Mouse (Mus musculus) midbrain, embryonic 13.5 days (tissue): Measurements from ENCODE around the gene Eya4. TPM values are rescaled to one million over a fixed set of nuclear protein-coding genes. Genes with fewer than 3 reads are reported as not detected.

Experiments used
- ATAC-seq: fragments of 200-750 bp; cut with Nextera tagmentation; 2 replicates; pipeline ENCODE4 v1.8.0; 2017; ENCODE audit warnings: mild to moderate bottlenecking, moderate TSS enrichment, moderate library complexity
- H3K27ac ChIP-seq: fragments of 300-500 bp; sonication (generic); 2 replicates; pipeline ENCODE4 v1.5.1; 2015; ENCODE audit warnings: inconsistent platforms, mild to moderate bottlenecking, moderate library complexity
- H3K27me3 ChIP-seq: fragments of 300-500 bp; sonication (generic); 2 replicates; pipeline ENCODE4 v1.6.1; 2015; ENCODE audit warnings: mild to moderate bottlenecking, inconsistent platforms
- H3K36me3 ChIP-seq: fragments of 300-500 bp; sonication (generic); 2 replicates; pipeline ENCODE4 v1.6.1; 2015; ENCODE audit warnings: mild to moderate bottlenecking, inconsistent platforms
- H3K4me1 ChIP-seq: fragments of 300-500 bp; sonication (generic); replicated peaks from 2 replicates; pipeline ENCODE4 v1.6.1; 2015; ENCODE audit warnings: inconsistent platforms
- H3K4me2 ChIP-seq: fragments of 300-500 bp; sonication (generic); replicated peaks from 2 replicates; pipeline ENCODE4 v1.6.1; 2015; ENCODE audit warnings: moderate library complexity, mild to moderate bottlenecking, inconsistent platforms
- H3K4me3 ChIP-seq: fragments of 300-500 bp; sonication (generic); replicated peaks from 2 replicates; pipeline ENCODE4 v1.5.1; 2015; ENCODE audit warnings: mild to moderate bottlenecking, inconsistent platforms
- H3K9ac ChIP-seq: fragments of 300-500 bp; sonication (generic); replicated peaks from 2 replicates; pipeline ENCODE4 v1.6.1; 2015; ENCODE audit warnings: mild to moderate bottlenecking, inconsistent platforms
- H3K9me3 ChIP-seq: fragments of 300-500 bp; sonication (generic); 2 replicates; pipeline ENCODE4 v1.6.1; 2016; ENCODE audit warnings: mild to moderate bottlenecking, inconsistent platforms
- WGBS: fragments of 180-500 bp; shearing (Covaris S2); methylation state at CpG from one replicate; pipeline ENCODE4 v1.1.7; 2015; 5-methylcytosine and 5-hydroxymethylcytosine counted together
- polyA plus RNA-seq: library from polyadenylated mRNA; unstranded; fragments of >200 nt; fragmentation: Nextera tagmentation; extraction: Ambion mirVana; gene quantifications from 2 replicates; pipeline ENCODE4 v1.2.1, GENCODE M21; 2015

Gene Eya4
- polyA plus RNA-seq, 1 experiment from 2014 or later: 1.1 TPM

DNA sequence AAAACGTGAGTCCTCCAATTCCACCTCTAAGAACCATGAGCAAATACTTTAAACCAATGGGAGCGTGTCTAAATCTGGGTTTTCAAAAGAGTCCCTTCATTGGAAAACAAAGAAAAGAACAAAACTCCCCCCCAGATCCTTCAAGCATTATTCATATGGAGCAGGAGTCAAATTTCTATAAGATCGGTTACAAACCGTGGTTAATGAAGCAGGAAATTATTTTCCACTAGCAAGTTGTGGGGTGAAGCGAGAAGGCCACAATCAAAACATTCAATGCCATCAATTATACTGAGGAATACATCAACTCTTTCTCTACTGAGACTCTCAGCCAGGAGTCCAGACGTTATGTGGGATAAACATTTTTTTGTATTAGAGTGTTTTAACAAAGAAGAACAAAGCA lies 171.3 kb downstream of the Eya4 start:
- H3K36me3 ChIP-seq: no peaks in the 10 kb centered on the region
- H3K27ac ChIP-seq: no peak overlapping the region
- H3K4me3 ChIP-seq: no peak overlapping the region
- H3K4me1 ChIP-seq: no peaks in the 10 kb centered on the region
- WGBS: 20% methylated on average over 6 of the region's 6 CpGs
- no peak for ATAC-seq
- no peaks in the 10 kb centered on the region for H3K27me3 ChIP-seq
- no peak overlapping the region for H3K9ac ChIP-seq
- no peaks in the 10 kb centered on the region for H3K9me3 ChIP-seq
- H3K4me2 ChIP-seq: no peak overlapping the region

DNA sequence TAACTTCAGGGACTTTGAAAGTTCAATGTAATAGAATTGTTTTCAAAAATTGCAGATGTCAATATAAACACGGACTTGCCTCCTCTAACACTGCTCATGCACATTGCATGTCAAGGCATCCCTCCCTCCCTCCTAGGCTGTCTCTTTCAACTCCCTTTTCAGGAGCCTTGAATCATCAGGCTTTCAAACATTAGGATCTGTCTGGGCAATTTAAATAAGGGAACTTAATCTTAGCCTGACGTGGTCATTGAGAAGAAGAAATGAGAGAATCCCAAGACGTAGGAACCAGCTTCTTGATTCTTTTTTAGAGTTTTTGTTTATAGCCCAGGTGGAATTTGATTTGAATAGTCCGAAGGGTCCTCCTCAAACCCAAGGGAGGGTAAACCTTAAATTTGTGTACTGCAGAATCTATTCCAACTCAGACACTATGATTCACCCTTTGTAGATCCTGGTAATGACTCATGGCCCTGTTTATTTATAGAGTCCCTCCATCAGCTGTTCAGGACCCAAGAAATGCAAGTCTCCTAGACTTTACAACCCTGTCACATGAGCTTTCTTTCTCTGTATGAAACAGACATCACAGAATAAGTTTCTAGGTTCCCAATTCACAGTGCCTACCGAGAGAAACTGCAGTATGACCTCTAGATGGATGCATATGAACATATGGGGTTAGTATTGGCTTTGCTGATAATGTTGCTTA lies 173.1 kb downstream of the Eya4 start:
- H3K9ac ChIP-seq: no peak overlapping the region
- H3K27ac ChIP-seq: no peak overlapping the region
- no peaks in the 10 kb centered on the region for H3K9me3 ChIP-seq
- no peaks in the 10 kb centered on the region for H3K4me1 ChIP-seq
- no peaks in the 10 kb centered on the region for H3K27me3 ChIP-seq
- ATAC-seq: no peak
- no peak overlapping the region for H3K4me2 ChIP-seq
- H3K4me3 ChIP-seq: no peak overlapping the region
- no peaks in the 10 kb centered on the region for H3K36me3 ChIP-seq
- 74% methylated on average over 5 of the region's 5 CpGs for WGBS

- Histone ChIP-seq H3K36me3 (no peaks in the 10 kb centered on the region), H3K4me2 (no peak overlapping the region), H3K27ac (no peak overlapping the region), H3K27me3 (no peaks in the 10 kb centered on the region), H3K9me3 (no peaks in the 10 kb centered on the region), H3K4me3 (no peak overlapping the region), H3K9ac (no peak overlapping the region), H3K4me1 (no peaks in the 10 kb centered on the region)
- ATAC-seq: no peak
- WGBS: 81% methylated on average over 8 of the region's 8 CpGs
These were observed 173.8 kb downstream of the Eya4 start for GRCm38 (mm10) chr10:23176666-23177346.

GRCm38 (mm10) chr10:23171541-23171940 lies 179.0 kb downstream of the Eya4 start:
- ATAC-seq: no peak
- no peak overlapping the region for H3K27ac ChIP-seq
- H3K9ac ChIP-seq: no peak overlapping the region
- no peaks in the 10 kb centered on the region for H3K36me3 ChIP-seq
- no peak overlapping the region for H3K4me2 ChIP-seq
- no peak overlapping the region for H3K4me3 ChIP-seq
- no peaks in the 10 kb centered on the region for H3K4me1 ChIP-seq
- no peaks in the 10 kb centered on the region for H3K27me3 ChIP-seq
- no peaks in the 10 kb centered on the region for H3K9me3 ChIP-seq
- WGBS: 91% methylated on average over 7 of the region's 7 CpGs

GRCm38 (mm10) chr10:23165089-23165642 lies 185.4 kb downstream of the Eya4 start:
- Histone ChIP-seq H3K27me3 (no peaks in the 10 kb centered on the region), H3K27ac (no peak overlapping the region), H3K9ac (no peak overlapping the region), H3K4me3 (no peak overlapping the region), H3K4me1 (no peaks in the 10 kb centered on the region), H3K36me3 (no peaks in the 10 kb centered on the region), H3K9me3 (no peaks in the 10 kb centered on the region), H3K4me2 (no peak overlapping the region)
- WGBS: 74% methylated on average over 7 of the region's 7 CpGs
- ATAC-seq: no peak

DNA sequence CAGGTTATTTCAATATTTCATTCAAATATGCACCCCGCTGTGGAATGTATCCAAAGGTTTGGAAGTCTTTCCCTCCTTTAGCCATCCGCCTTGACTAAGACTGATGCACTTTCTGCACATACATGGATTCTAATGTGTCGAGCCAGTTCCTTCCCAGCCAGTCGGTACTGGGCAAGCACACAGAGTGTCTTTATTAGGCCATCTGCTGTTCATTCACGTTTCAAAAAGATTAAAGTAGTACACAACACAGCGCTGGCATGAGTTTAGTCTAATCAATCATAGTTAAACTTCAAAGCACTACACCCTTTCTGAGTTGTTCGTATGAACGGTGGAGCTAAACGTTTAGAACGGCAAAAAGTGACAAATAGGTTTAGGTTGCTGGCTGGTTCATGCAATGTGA lies 190.7 kb downstream of the Eya4 start:
- WGBS: 75% methylated on average over 10 of the region's 10 CpGs
- no peaks in the 10 kb centered on the region for H3K27me3 ChIP-seq

DNA sequence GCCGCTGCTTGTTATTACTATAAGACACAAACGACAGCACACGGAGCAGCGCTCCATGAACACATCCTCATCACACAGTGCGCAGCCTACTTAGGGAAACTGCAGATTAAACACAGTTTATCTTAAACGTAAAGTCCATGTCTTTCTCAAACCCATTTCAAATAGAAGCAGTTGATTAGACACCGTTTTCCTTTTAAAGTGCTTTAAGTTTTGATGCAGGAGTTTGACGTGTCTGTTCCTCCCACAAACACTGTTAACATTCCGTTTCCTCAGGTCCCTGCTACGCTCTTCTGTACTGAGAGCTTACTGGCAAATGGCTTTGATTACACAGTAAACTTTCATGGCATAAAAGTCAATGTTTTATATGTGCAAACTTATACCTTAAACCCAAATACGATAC lies 191.4 kb downstream of the Eya4 start:
- Histone ChIP-seq H3K9me3 (no peaks in the 10 kb centered on the region), H3K4me3 (no peak overlapping the region), H3K27me3 (no peaks in the 10 kb centered on the region), H3K27ac (no peak overlapping the region), H3K36me3 (no peaks in the 10 kb centered on the region), H3K9ac (no peak overlapping the region), H3K4me2 (no peak overlapping the region), H3K4me1 (no peaks in the 10 kb centered on the region)
- no peak for ATAC-seq
- WGBS: 86% methylated on average over 11 of the region's 11 CpGs

More for the DNA sequence above, 190.7 kb downstream of the Eya4 start:
- Histone ChIP-seq H3K9ac (no peak overlapping the region), H3K27ac (no peak overlapping the region), H3K4me1 (no peaks in the 10 kb centered on the region), H3K36me3 (no peaks in the 10 kb centered on the region), H3K9me3 (no peaks in the 10 kb centered on the region), H3K4me2 (no peak overlapping the region), H3K4me3 (no peak overlapping the region)
- ATAC-seq: no peak

DNA sequence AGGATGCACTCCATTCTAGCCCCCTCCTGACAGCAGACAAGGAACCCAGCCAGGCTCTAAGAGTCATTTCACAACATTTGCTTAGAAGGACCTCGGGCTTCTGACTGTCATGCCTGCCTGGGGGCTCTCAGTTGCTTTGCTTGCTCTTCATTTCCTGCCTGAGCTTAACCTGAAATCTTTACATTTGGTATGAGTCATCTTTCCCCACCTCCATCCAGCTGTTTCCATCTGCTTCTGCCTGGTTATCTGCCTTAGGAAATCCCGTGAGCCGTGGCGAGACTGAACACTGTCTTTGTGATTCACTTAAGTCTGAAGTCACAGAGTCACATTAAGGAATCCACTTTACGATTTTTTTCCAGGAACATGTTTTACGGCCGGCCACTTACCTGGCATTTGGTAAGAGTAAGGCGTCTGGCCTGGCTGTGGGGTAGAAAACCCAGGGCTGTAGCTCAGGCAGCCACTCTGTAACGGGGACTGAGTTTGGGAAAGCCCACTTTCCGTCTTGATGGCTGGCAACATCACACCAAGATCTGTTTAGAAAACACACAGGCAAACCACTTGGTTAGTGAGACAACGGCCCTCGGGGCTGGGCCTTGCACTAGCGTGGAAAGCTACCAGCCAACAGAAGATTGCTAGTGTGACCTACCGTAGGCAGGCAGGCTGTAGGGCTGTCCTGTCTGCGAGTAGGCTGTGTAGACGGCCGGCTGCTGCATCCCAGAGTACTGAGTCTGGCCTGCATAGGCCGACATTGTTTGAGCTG lies 193.5 kb downstream of the Eya4 start:
- WGBS: 89% methylated on average over 18 of the region's 18 CpGs
- H3K9me3 ChIP-seq: no peaks in the 10 kb centered on the region
- H3K36me3 ChIP-seq: no peaks in the 10 kb centered on the region

DNA sequence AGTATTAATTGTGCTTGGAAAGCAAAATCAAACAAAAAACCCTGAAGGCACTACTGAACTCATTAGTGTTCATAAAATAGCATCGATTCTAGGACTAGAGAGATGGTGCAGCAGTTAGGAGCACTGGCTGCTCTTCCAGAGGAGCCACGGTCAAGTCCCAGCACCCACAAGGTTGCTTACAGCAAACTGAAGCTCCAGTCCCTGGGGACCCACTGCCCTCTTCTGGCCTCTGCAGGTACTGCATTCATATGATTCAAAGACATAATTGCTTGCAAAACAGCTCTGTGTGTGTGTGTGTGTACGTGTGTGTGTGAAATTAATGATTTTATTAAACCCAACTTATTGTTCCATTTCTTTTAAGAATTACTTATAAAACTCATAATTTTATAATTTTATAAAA lies 200.2 kb downstream of the Eya4 start:
- Histone ChIP-seq H3K4me2 (no peak overlapping the region), H3K9ac (no peak overlapping the region), H3K36me3 (no peaks in the 10 kb centered on the region), H3K9me3 (no peaks in the 10 kb centered on the region), H3K4me3 (no peak overlapping the region), H3K4me1 (no peaks in the 10 kb centered on the region), H3K27ac (no peak overlapping the region), H3K27me3 (no peaks in the 10 kb centered on the region)
- 95% methylated on average over 3 of the region's 3 CpGs for WGBS
- no peak for ATAC-seq

More for the DNA sequence above, 193.5 kb downstream of the Eya4 start:
- no peaks in the 10 kb centered on the region for H3K27me3 ChIP-seq
- H3K4me3 ChIP-seq: no peak overlapping the region
- H3K4me1 ChIP-seq: no peaks in the 10 kb centered on the region
- no peak overlapping the region for H3K27ac ChIP-seq
- no peak overlapping the region for H3K9ac ChIP-seq
- no peak for ATAC-seq
- no peak overlapping the region for H3K4me2 ChIP-seq

DNA sequence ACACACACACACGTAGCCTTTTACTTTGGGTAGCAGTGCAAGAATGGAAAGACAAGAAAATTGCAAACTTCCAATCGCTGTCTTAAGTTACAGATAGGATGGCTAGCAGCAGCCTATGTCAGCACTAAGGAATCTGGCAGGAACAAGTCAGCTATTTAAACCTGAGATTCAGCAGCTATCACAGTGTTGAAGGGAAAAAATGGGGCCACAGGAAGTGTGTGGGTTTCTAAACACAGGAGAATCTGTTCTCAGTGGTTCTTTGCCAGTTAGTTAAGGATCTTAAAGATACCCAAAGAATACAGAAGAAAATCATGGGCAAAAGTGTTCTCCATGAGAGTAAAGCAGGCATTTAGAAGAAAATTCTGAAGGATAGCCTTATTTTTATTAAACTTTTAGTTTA lies 206.0 kb downstream of the Eya4 start:
- ATAC-seq: no peak
- Histone ChIP-seq H3K4me3 (no peak overlapping the region), H3K27me3 (no peaks in the 10 kb centered on the region), H3K9ac (no peak overlapping the region), H3K36me3 (no peaks in the 10 kb centered on the region), H3K4me2 (no peak overlapping the region), H3K9me3 (no peaks in the 10 kb centered on the region), H3K27ac (no peak overlapping the region), H3K4me1 (no peaks in the 10 kb centered on the region)
- WGBS: 96% methylated on average over 2 of the region's 2 CpGs

DNA sequence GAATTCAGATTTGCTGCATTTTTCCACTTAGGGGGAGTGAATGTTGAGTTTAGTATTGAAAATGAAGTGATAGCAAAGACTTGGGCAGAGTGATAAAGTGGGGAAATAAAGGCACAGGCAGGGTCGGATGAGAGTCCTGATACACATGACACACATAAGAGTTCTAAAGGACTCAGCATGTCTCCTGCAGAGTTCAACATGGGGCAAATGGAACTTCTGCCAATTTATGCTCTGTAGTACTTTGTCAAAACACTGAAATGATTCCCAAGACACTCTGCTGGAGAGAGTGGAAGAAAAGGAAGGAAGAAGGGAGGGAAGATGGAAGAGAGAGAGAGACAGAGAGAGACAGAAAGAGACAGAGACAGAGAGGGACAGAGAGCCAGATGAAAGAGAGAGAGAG lies 222.6 kb downstream of the Eya4 start:
- H3K4me2 ChIP-seq: no peak overlapping the region
- no peak overlapping the region for H3K9ac ChIP-seq
- no peaks in the 10 kb centered on the region for H3K36me3 ChIP-seq
- no peak overlapping the region for H3K4me3 ChIP-seq
- H3K27ac ChIP-seq: no peak overlapping the region
- no peaks in the 10 kb centered on the region for H3K9me3 ChIP-seq
- no peaks in the 10 kb centered on the region for H3K27me3 ChIP-seq
- 93% methylated on average over 1 of the region's 1 CpGs for WGBS
- no peak for ATAC-seq
- H3K4me1 ChIP-seq: peaks cover 7% of the 10 kb centered on the region; the same call in 1 of the 2 replicates

DNA sequence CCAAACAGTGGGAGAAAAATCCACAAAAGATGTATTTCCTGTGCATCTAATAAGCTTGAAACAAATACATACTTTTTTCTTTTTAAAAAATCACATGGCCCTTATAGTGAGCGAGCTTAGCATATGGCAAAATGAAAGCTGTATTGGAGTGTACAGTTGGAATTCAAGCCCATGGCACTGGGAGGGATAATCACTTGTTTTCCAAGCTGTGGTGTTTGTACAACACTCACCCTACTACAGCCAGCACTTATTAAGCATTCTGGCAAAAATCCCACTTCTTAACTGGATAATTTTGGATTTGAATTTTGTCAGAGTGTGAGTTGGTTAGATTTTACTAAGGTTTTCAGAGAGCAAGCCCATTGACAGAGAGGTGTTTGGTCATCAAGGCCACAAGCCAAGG lies 223.4 kb downstream of the Eya4 start:
- Histone ChIP-seq H3K36me3 (no peaks in the 10 kb centered on the region), H3K4me1 (peaks cover 7% of the 10 kb centered on the region; the same call in 1 of the 2 replicates), H3K4me2 (no peak overlapping the region), H3K9ac (no peak overlapping the region), H3K27ac (no peak overlapping the region), H3K4me3 (no peak overlapping the region), H3K27me3 (no peaks in the 10 kb centered on the region), H3K9me3 (no peaks in the 10 kb centered on the region)
- WGBS: 70% methylated on average over 1 of the region's 1 CpGs
- ATAC-seq: no peak
